Mouse (Mus musculus) CH12.LX (cell line): ENCODE measurements around the gene Tpst2. TPM values are rescaled to one million over a fixed set of nuclear protein-coding genes. Genes with fewer than 3 reads are reported as not detected.

Source experiments
- DNase-seq: peaks from one replicate; pipeline ENCODE4 v3.0.0-alpha.2; 2013; ENCODE audit errors: extremely low read depth
- H3K27ac ChIP-seq: 2 replicates; pipeline ENCODE4 v1.5.1; 2012; ENCODE audit warnings: low read depth, mild to moderate bottlenecking, control low read depth, moderate library complexity; ENCODE audit not compliant: insufficient read depth
- H3K27me3 ChIP-seq: replicated peaks from 2 replicates; pipeline ENCODE3; 2012; ENCODE audit warnings: inconsistent platforms
- H3K36me3 ChIP-seq, 2 experiments: replicated peaks in 1 of 2; 2 replicates each; pipeline versions ENCODE3 to v1.6.1; 2012; ENCODE audit warnings: inconsistent platforms in 1 of 2, low read length in 1 of 2, mild to moderate bottlenecking in 1 of 2, mixed read lengths in 1 of 2, moderate library complexity in 1 of 2; ENCODE audit not compliant: control insufficient read depth in 1 of 2, insufficient read depth in 1 of 2
- H3K4me1 ChIP-seq, 2 experiments: 2 replicates each; pipeline ENCODE4 v1.6.1; 2012; ENCODE audit warnings: inconsistent platforms in 1 of 2, moderate library complexity in 1 of 2; ENCODE audit not compliant: insufficient read depth in 2 of 2, control insufficient read depth in 1 of 2
- H3K4me2 ChIP-seq: 2 replicates; pipeline ENCODE4 v1.6.1; 2012; ENCODE audit warnings: low read depth, mild to moderate bottlenecking, control low read depth; ENCODE audit not compliant: poor library complexity, insufficient read depth, severe bottlenecking
- H3K4me3 ChIP-seq, 3 experiments: fragments of 150-350 bp in 1 of 3; sonication (generic) in 1 of 3; replicated peaks in 1 of 3; 2 replicates each; pipeline versions ENCODE3 to v1.5.1; 2011 to 2012; ENCODE audit warnings: low read depth in 2 of 3, low read length in 2 of 3, mild to moderate bottlenecking in 2 of 3, moderate library complexity in 2 of 3, control low read depth in 1 of 3, improper control_type of control experiment in 1 of 3, inconsistent platforms in 1 of 3, mixed read lengths in 1 of 3; ENCODE audit not compliant: poor library complexity in 1 of 3
- H3K79me2 ChIP-seq: replicated peaks from 2 replicates; pipeline ENCODE4 v1.6.1; 2012; ENCODE audit warnings: mild to moderate bottlenecking, moderate library complexity; ENCODE audit not compliant: control insufficient read depth, poor library complexity, insufficient read depth, severe bottlenecking; ENCODE audit errors: extremely low read depth
- H3K9ac ChIP-seq: 2 replicates; pipeline ENCODE4 v1.6.1; 2012; ENCODE audit warnings: low read depth, mild to moderate bottlenecking, control low read depth, moderate library complexity; ENCODE audit not compliant: insufficient read depth
- H3K9me3 ChIP-seq: replicated peaks from 2 replicates; pipeline ENCODE3; 2012; ENCODE audit warnings: low read length, inconsistent platforms, mixed read lengths
- BHLHE40 ChIP-seq: IDR thresholded peaks from 2 replicates; pipeline ENCODE4 v1.6.1; 2011; ENCODE audit warnings: mild to moderate bottlenecking, low read depth, low read length, improper control_type of control experiment
- CHD1 ChIP-seq: IDR thresholded peaks from 2 replicates; pipeline ENCODE4 v1.6.1; 2012; ENCODE audit warnings: low read depth, low read length, improper control_type of control experiment, inconsistent platforms
- E2F4 ChIP-seq: IDR thresholded peaks from 2 replicates; pipeline ENCODE4 v1.6.1; 2011; ENCODE audit warnings: low read depth, low read length, improper control_type of control experiment; ENCODE audit not compliant: insufficient replicate concordance
- ELF1 ChIP-seq: IDR thresholded peaks from 2 replicates; pipeline ENCODE4 v1.6.1; 2014; ENCODE audit warnings: low read depth, mild to moderate bottlenecking, inconsistent platforms, low read length, improper control_type of control experiment
- ETS1 ChIP-seq: conservative IDR thresholded peaks from 2 replicates; pipeline ENCODE4 v1.6.1; 2012; ENCODE audit warnings: low read depth, mild to moderate bottlenecking, inconsistent platforms, low read length, improper control_type of control experiment, moderate library complexity
- IRF4 ChIP-seq: IDR thresholded peaks from 2 replicates; pipeline ENCODE4 v1.6.1; 2014; ENCODE audit warnings: low read depth, mild to moderate bottlenecking, inconsistent platforms, low read length, improper control_type of control experiment
- JUND ChIP-seq: conservative IDR thresholded peaks from 2 replicates; pipeline ENCODE4 v1.6.1; 2011; ENCODE audit warnings: low read depth, low read length, improper control_type of control experiment
- RAD21 ChIP-seq: IDR thresholded peaks from 2 replicates; pipeline ENCODE4 v1.6.1; 2011; ENCODE audit warnings: low read depth, mild to moderate bottlenecking, low read length, improper control_type of control experiment, moderate library complexity
- TBP ChIP-seq: conservative IDR thresholded peaks from 2 replicates; pipeline ENCODE4 v1.6.1; 2011; ENCODE audit warnings: low read depth, low read length, improper control_type of control experiment
- USF2 ChIP-seq: conservative IDR thresholded peaks from 2 replicates; pipeline ENCODE4 v1.6.1; 2011; ENCODE audit warnings: low read depth, low read length, improper control_type of control experiment
- ZC3H11A ChIP-seq: IDR thresholded peaks from 2 replicates; pipeline ENCODE4 v1.6.1; 2012; ENCODE audit warnings: low read depth, mild to moderate bottlenecking, inconsistent platforms, low read length, improper control_type of control experiment
- ZNF384 ChIP-seq: IDR thresholded peaks from 2 replicates; pipeline ENCODE4 v1.6.1; 2012; ENCODE audit warnings: low read depth, low read length, improper control_type of control experiment, inconsistent platforms
- dilution Hi-C: fragments of 300-500 bp; cut with MboI; formaldehyde crosslinking; loops from 2 replicates; pipeline ENCODE4 v1.14.3; 2020; ENCODE audit warnings: low sequenced_read_pairs; ENCODE audit not compliant: extremely low pct_unique_long_range_greater_than_20kb, extremely low pct_ligation_motif_present
- in situ Hi-C: fragments of 300-500 bp; cut with MboI; formaldehyde crosslinking; loops from 3 replicates; pipeline ENCODE4 v1.14.3; 2019; ENCODE audit warnings: low sequenced_read_pairs, low pct_ligation_motif_present, low pct_unique_long_range_greater_than_20kb, mixed read lengths
- polyA plus RNA-seq: library from polyadenylated mRNA; unstranded; fragments of >175 nt; gene quantifications from 2 replicates; pipeline ENCODE4 v1.2.1, GENCODE M21; 2012; ENCODE audit warnings: low read depth; ENCODE audit not compliant: insufficient read length
- total RNA-seq, 2 experiments: library from RNA; depleted of rRNA; stranded (reverse); fragments of 300-350 nt in 1 of 2; fragments of >200 nt in 1 of 2; gene quantifications; 2 replicates each; pipeline ENCODE4 v1.2.3; 2012 to 2014

Tpst2 gene
- total and polyA plus RNA-seq, 3 experiments = 12.6 to 20.7 (median 15.6) TPM

- in situ Hi-C loops = loop anchor here (5.0 to 25.0 kb wide), 3 partner anchors 75 to 795 kb away; no protein-coding TSS in a partner anchor
- no peak overlapping the region for H3K9ac ChIP-seq
- H3K27ac ChIP-seq = no peak overlapping the region
- H3K4me2 ChIP-seq = no peak overlapping the region
- H3K4me3 ChIP-seq = no peak overlapping the region
- H3K27me3 ChIP-seq = peaks cover 52% of the 10 kb centered on the region
- H3K79me2 ChIP-seq = no peaks in the 10 kb centered on the region
- dilution Hi-C loops = no loop called here
- TF ChIP-seq BHLHE40 (no peak), CHD1 (no peak), IRF4 (no peak)
- no peaks in the 10 kb centered on the region for H3K4me1 ChIP-seq
- no peak for DNase-seq
- H3K9me3 ChIP-seq = peaks cover 9% of the 10 kb centered on the region
- H3K36me3 ChIP-seq = no peaks in the 10 kb centered on the region
Measured at GRCm38 (mm10) chr5:112242361-112242778, 34.1 kb upstream of the Tpst2 start.

GRCm38 (mm10) chr5:112243041-112243440, 33.5 kb upstream of the Tpst2 start:
- Histone ChIP-seq H3K27me3 (peaks cover 52% of the 10 kb centered on the region), H3K4me3 (no peak overlapping the region), H3K79me2 (no peaks in the 10 kb centered on the region), H3K27ac (no peak overlapping the region), H3K4me2 (no peak overlapping the region), H3K9ac (no peak overlapping the region), H3K4me1 (no peaks in the 10 kb centered on the region; a peak in 1 of 4 replicates), H3K9me3 (peaks cover 9% of the 10 kb centered on the region), H3K36me3 (no peaks in the 10 kb centered on the region)
- dilution Hi-C loops (no loop called here), in situ Hi-C loops (loop anchor here (5.0 to 25.0 kb wide), 3 partner anchors 74 to 794 kb away; no protein-coding TSS in a partner anchor)
- no peak for DNase-seq
- TF ChIP-seq RAD21 (no peak), JUND (no peak), ZC3H11A (no peak), ETS1 (no peak), USF2 (no peak), E2F4 (no peak), TBP (no peak)

DNA sequence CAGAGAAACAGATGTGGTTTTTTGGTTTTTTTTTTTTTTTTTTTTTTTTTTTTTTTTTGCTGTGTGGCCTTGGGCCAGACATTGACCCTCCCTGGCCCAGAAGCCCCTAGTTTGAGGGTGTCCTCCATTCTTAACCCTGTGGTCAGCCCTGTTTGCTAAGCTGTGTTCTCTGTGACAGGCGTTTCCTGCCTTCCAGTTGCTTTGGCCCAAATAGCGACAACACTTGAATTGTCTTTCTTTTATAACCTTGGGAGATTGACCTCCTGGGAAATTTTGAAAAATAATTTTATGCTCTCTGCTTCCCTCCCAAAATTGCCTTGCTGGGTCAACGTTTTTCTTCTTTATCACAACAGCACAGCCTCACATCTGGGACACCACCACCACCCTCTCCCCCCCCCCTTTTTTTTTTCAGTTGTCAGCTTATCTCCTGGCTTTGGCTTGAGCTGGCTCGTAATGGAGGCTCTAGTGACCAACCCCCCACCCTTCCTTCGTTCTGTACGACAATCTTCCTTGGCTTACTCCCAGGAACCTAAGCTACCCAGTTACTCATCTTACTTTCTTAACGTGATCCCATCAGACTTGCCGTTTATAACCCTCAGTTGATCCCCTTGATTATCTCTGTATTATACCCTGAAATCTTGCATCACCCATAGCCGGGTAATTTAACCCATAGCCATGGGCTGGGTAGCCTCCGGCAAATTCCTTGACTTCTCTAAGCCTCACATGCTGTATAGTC, 32.8 kb upstream of the Tpst2 start:
- peaks cover 9% of the 10 kb centered on the region for H3K9me3 ChIP-seq
- DNase-seq = no peak
- in situ Hi-C loops (loop anchor here (5.0 to 25.0 kb wide), 3 partner anchors 74 to 794 kb away; no protein-coding TSS in a partner anchor), dilution Hi-C loops (no loop called here)
- no peak for TF ChIP-seq ELF1
- TF ChIP-seq ZNF384 = 0 out of 2 replicates have a peak, but pooled peaks have one; percentile 42
- H3K4me2 ChIP-seq = no peak overlapping the region
- no peak overlapping the region for H3K4me3 ChIP-seq
- H3K4me1 ChIP-seq = no peaks in the 10 kb centered on the region; a peak in 1 of 4 replicates
- H3K27ac ChIP-seq = no peak overlapping the region
- H3K79me2 ChIP-seq = no peaks in the 10 kb centered on the region
- no peak overlapping the region for H3K9ac ChIP-seq
- peaks cover 52% of the 10 kb centered on the region for H3K27me3 ChIP-seq
- no peaks in the 10 kb centered on the region for H3K36me3 ChIP-seq
